Mouse (Mus musculus) ES-Bruce4 (cell line): ENCODE measurements at regions not wholly inside any gene's neighbourhood (a gene's known extent, or its start where the extent isn't known, plus 50 kb on each side); places are given as distances from the start of the nearest gene placed in this dataset.

Experiments
- H3K27ac ChIP-seq: 2 replicates; pipeline ENCODE4 v1.5.1; 2012; ENCODE audit warnings: low read length, inconsistent platforms; ENCODE audit not compliant: insufficient read depth
- H3K27me3 ChIP-seq: 2 replicates; pipeline ENCODE4 v1.6.1; 2012; ENCODE audit warnings: mild to moderate bottlenecking, low read length, inconsistent platforms; ENCODE audit not compliant: control insufficient read depth, poor library complexity, insufficient read depth, severe bottlenecking
- H3K36me3 ChIP-seq: 2 replicates; pipeline ENCODE4 v1.6.1; 2012; ENCODE audit warnings: inconsistent platforms, mild to moderate bottlenecking, low read length, moderate library complexity; ENCODE audit not compliant: control insufficient read depth, poor library complexity, insufficient read depth, severe bottlenecking
- H3K4me1 ChIP-seq: one replicate; pipeline ENCODE4 v1.8.1; 2011; ENCODE audit warnings: low read length; ENCODE audit not compliant: control insufficient read depth, insufficient read depth
- H3K4me3 ChIP-seq: 2 replicates; pipeline ENCODE4 v1.5.1; 2011; ENCODE audit warnings: low read depth, mild to moderate bottlenecking, low read length
- H3K9ac ChIP-seq: 2 replicates; pipeline ENCODE4 v1.6.1; 2012; ENCODE audit warnings: low read depth, mild to moderate bottlenecking, inconsistent platforms; ENCODE audit not compliant: poor library complexity, severe bottlenecking
- H3K9me3 ChIP-seq: replicated peaks from 2 replicates; pipeline ENCODE4 v1.6.1; 2012; ENCODE audit warnings: mild to moderate bottlenecking, low read length, inconsistent platforms; ENCODE audit not compliant: control insufficient read depth, poor library complexity, insufficient read depth, severe bottlenecking
- CTCF ChIP-seq: IDR thresholded peaks from one replicate; pipeline ENCODE4 v1.8.1; 2011; ENCODE audit warnings: low read depth, low read length
- EP300 ChIP-seq: IDR thresholded peaks from 2 replicates; pipeline ENCODE4 v1.6.1; 2011; ENCODE audit warnings: low read depth, low read length; ENCODE audit not compliant: insufficient read depth
- POLR2A ChIP-seq: IDR thresholded peaks from one replicate; pipeline ENCODE4 v1.8.1; 2011; ENCODE audit warnings: low read length; ENCODE audit not compliant: insufficient read depth

DNA sequence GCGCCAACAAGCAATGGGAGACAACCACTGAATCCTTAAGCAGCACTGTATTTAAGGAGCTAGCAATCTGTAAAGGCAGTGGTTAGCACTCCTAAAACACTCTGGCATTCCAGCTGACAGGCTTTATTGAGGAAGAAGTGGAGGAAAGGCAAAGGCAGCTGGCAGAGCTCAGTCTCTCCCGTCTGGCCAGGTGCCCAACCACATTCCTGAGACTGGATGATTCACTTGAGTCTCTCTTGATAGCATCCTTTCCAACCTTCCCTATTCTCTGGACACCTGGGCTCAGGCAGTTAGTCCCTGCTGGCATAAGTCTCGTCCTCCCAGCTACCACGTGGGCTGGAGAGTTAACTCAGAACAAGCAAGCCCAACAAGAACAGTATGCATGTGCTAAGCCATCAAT, 260.1 kb downstream of the Sdhaf3 start:
- Histone ChIP-seq H3K27me3 (no peaks in the 10 kb centered on the region), H3K4me3 (no peak overlapping the region), H3K9me3 (no peaks in the 10 kb centered on the region), H3K9ac (no peak overlapping the region), H3K4me1 (no peaks in the 10 kb centered on the region), H3K27ac (no peak overlapping the region), H3K36me3 (no peaks in the 10 kb centered on the region)
- TF ChIP-seq CTCF (no peak), POLR2A (no peak), EP300 (no peak)

DNA sequence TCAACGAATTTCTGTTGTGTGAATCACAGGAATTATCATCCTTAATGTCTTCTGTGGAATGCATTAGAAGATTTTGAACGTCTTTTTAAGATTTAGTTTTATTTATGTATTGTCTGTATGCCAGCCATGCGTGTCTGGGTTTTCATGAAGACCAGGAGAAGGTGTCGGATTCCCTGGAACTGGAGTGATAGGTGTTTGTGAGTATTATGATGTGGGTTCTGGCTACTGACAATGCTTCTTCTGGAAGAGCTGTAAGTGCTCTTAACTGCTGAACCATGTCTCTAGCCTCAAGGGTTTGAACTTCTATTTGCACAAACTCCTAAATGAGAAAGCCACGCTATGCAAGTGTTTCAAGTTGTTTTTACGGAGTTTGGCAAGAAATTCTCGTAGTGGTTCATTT, 296.5 kb downstream of the Sdhaf3 start:
- H3K4me3 ChIP-seq: no peak overlapping the region
- H3K27ac ChIP-seq: no peak overlapping the region
- H3K27me3 ChIP-seq: no peaks in the 10 kb centered on the region
- H3K4me1 ChIP-seq: no peaks in the 10 kb centered on the region
- no peaks in the 10 kb centered on the region for H3K36me3 ChIP-seq
- no peak overlapping the region for H3K9ac ChIP-seq
- no peak for TF ChIP-seq EP300
- TF ChIP-seq POLR2A: no peak
- no peak for TF ChIP-seq CTCF
- H3K9me3 ChIP-seq: no peaks in the 10 kb centered on the region

DNA sequence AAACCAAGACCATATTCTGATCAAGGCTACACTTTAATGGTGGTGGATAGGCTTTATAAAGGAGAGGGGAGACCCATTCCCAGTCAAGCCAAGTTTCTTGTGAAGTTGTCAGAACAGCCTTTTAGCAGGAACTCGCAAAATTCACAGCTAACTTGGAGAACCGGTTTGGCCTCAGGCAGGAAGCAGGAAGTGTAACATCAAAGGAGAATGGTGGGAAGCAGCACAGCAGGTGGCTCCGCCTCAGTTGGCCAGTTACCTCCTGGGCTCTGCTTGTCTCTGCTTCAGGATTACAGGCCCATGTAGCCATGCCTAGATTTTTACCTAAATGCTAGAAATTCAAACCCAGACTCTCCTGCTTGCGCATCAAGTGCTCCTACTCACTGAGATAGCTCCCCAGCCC, 277.2 kb upstream of the Tac1 start:
- Histone ChIP-seq H3K4me3 (no peak overlapping the region), H3K36me3 (no peaks in the 10 kb centered on the region), H3K9me3 (no peaks in the 10 kb centered on the region), H3K27ac (no peak overlapping the region), H3K9ac (no peak overlapping the region), H3K4me1 (no peaks in the 10 kb centered on the region), H3K27me3 (no peaks in the 10 kb centered on the region)
- TF ChIP-seq CTCF (no peak), POLR2A (no peak), EP300 (no peak)

- TF ChIP-seq POLR2A (no peak), CTCF (no peak), EP300 (no peak)
These were observed 247.7 kb upstream of the Tac1 start for GRCm38 (mm10) chr6:7306956-7307355.

DNA sequence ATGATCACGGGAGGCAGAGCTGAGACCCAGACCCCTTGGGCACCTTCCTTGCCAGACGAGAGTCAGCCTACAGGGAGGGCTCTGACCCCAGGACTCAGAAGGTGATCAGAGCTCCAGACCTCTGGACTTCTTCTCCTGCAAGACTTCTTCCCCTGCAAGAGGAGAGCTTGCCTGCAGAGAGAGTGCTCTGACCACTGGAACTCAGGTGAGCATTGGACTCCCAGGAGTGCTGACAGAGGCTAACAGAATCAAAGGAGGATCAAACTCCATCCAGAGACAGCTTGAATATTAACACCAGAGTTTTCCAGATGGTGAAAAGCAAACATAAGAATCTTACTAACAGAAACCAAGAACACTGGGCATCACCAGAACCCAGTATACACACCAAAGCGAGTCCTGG, 241.2 kb upstream of the Tac1 start:
- Histone ChIP-seq H3K4me3 (no peak overlapping the region), H3K9ac (no peak overlapping the region), H3K27me3 (no peaks in the 10 kb centered on the region), H3K4me1 (no peaks in the 10 kb centered on the region), H3K36me3 (no peaks in the 10 kb centered on the region), H3K27ac (no peak overlapping the region), H3K9me3 (no peaks in the 10 kb centered on the region)
- TF ChIP-seq POLR2A (no peak), CTCF (no peak), EP300 (no peak)

More at GRCm38 (mm10) chr6:7306956-7307355, 247.7 kb upstream of the Tac1 start:
- Histone ChIP-seq H3K4me1 (no peaks in the 10 kb centered on the region), H3K27me3 (no peaks in the 10 kb centered on the region), H3K36me3 (no peaks in the 10 kb centered on the region), H3K9ac (no peak overlapping the region), H3K9me3 (no peaks in the 10 kb centered on the region), H3K27ac (no peak overlapping the region), H3K4me3 (no peak overlapping the region)

GRCm38 (mm10) chr6:7326974-7327373, 227.7 kb upstream of the Tac1 start:
- Histone ChIP-seq H3K36me3 (no peaks in the 10 kb centered on the region), H3K4me3 (no peak overlapping the region), H3K9ac (no peak overlapping the region), H3K4me1 (no peaks in the 10 kb centered on the region), H3K27me3 (no peaks in the 10 kb centered on the region; the same call in 1 of the 2 replicates), H3K9me3 (no peaks in the 10 kb centered on the region), H3K27ac (no peak overlapping the region)
- no peak for TF ChIP-seq EP300
- no peak for TF ChIP-seq POLR2A
- TF ChIP-seq CTCF: no peak
